Mouse (Mus musculus): ENCODE results near the gene Atp6ap1. TPM values are rescaled to one million over a fixed set of nuclear protein-coding genes. Genes with fewer than 3 reads are reported as not detected.

Atp6ap1 gene
- polyA plus RNA-seq, 1 experiment from 2014 or later, result 91.5 TPM

DNA sequence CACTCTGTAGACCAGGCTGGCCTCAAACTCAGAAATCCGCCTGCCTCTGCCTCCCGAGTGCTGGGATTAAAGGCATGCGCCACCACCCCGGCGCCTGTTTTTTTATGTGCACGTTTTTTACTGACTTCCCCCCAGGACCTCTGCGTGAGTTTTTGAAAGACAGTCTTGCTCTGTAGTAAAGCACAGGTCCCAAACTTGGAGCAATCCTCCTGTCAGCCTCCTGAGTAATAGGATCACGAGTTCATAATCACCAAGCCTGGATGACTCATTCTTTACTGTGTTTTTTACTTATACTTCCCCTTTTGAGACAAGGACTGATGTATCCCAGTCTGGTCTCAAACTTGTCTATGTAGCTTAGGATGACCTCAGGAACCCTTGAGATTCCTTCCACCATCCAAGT, 19.0 kb upstream of the Atp6ap1 start:
- H3K27ac ChIP-seq (replicated peaks), result no peak overlapping the region
- DNase-seq (ENCODE audit: low spot score), result no peak
- WGBS, result 76% methylated on average over 8 of the region's 8 CpGs
- peaks cover 8% of the 10 kb centered on the region for H3K4me1 ChIP-seq
- H3K36me3 ChIP-seq (replicated peaks), result peaks cover 7% of the 10 kb centered on the region
- no peak overlapping the region for H3K4me3 ChIP-seq
- no peaks in the 10 kb centered on the region for H3K9me3 ChIP-seq
- H3K27me3 ChIP-seq (replicated peaks; ENCODE audit: low read depth, poor library complexity, severe bottlenecking), result no peaks in the 10 kb centered on the region; the same call in 1 of the 2 replicates

DNA sequence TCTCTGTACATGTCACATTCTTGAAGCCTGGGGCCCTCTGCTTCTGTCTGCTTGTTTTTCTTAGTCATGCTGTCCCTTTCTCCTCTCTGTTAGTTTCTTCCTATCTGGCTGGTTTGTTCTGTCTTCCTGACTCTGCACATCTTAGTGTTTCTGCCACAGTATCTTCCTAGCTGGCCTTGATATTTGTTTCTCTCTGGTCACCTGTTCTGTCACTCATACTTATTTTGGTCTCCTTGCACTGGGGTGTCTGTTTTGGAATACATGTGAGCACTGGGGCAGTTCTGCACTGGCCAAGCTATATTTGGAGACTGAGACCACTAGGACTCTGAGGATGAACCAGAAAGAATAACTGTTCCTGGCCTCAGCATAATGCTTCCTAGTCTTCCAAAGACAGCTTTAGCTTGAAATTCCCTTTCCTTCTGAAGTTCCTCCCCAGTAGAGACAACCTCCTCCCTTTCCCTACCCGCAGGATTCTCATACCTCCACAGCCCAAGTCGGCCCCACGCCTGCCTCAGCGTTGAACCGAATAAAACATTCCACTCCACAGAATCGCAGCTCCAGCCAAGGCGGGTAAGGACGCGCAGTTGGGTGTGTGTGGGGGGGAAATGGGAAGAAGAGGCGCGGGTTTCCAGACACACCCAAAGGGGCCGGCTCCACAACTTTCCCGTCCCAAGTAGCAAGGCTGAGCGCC, 15.7 kb upstream of the Atp6ap1 start:
- no peaks in the 10 kb centered on the region for H3K36me3 ChIP-seq (replicated peaks)
- no peak for DNase-seq (ENCODE audit: low spot score)
- H3K27ac ChIP-seq (replicated peaks), result peak overlapping the region; percentile 86
- H3K27me3 ChIP-seq (replicated peaks; ENCODE audit: low read depth, poor library complexity, severe bottlenecking), result no peaks in the 10 kb centered on the region; the same call in 1 of the 2 replicates
- WGBS, result 13% methylated on average over 14 of the region's 14 CpGs
- H3K9me3 ChIP-seq, result no peaks in the 10 kb centered on the region
- H3K4me1 ChIP-seq, result peaks cover 16% of the 10 kb centered on the region
- H3K4me3 ChIP-seq, result peak overlapping the region; percentile 73

DNA sequence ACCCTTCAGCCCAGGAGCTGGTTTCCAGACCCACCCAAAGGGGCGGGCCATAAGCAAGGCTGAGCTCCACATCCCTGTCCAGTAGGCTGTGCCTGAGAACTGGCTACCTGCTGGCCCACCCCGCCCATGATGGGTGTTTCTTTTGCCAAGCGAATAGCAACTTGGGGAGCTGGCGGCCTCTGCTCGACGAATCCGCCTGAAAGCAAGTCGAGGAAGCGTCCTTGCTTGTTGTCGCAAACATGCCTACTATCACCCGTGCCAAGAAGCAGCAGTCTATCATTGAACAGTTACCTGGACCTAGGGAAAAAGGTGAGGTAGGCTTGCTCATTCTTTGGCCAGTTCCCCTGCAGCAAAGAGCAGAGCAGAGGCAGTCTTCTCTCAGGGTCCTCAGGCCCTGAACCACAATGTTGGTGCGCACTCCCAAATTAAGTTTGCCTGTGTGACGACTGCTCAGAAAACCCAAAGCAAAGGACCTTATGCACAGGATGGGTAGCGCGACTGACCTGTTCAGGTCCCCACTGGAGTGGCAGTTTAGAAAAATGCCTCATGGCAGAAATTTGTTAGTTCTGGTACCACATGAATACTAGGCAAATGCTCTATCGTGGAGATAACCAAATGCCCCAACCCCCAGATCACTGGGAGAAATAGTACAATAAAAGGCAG, 15.0 kb upstream of the Atp6ap1 start, which contains the start of the genes Taz and Dnase1l1:
Taz (plus strand) TSS at position 181 of the 663 bp plus-strand sequence.
Dnase1l1 (minus strand) TSS at position 606 of the 663 bp plus-strand sequence.
- peak; percentile 73 for DNase-seq (ENCODE audit: low spot score)
- peak within 1 kb of the TSS; percentile 86 for H3K27ac ChIP-seq (replicated peaks)
- WGBS, result 22% methylated on average over 16 of the region's 16 CpGs
- peaks cover 16% of the 10 kb centered on the region for H3K4me1 ChIP-seq
- peak within 1 kb of the TSS; percentile 73 for H3K4me3 ChIP-seq
- H3K27me3 ChIP-seq (replicated peaks; ENCODE audit: low read depth, poor library complexity, severe bottlenecking), result no peaks in the 10 kb centered on the region; the same call in 1 of the 2 replicates
- no peaks in the 10 kb centered on the region for H3K9me3 ChIP-seq
- H3K36me3 ChIP-seq (replicated peaks), result no peaks in the 10 kb centered on the region

DNA sequence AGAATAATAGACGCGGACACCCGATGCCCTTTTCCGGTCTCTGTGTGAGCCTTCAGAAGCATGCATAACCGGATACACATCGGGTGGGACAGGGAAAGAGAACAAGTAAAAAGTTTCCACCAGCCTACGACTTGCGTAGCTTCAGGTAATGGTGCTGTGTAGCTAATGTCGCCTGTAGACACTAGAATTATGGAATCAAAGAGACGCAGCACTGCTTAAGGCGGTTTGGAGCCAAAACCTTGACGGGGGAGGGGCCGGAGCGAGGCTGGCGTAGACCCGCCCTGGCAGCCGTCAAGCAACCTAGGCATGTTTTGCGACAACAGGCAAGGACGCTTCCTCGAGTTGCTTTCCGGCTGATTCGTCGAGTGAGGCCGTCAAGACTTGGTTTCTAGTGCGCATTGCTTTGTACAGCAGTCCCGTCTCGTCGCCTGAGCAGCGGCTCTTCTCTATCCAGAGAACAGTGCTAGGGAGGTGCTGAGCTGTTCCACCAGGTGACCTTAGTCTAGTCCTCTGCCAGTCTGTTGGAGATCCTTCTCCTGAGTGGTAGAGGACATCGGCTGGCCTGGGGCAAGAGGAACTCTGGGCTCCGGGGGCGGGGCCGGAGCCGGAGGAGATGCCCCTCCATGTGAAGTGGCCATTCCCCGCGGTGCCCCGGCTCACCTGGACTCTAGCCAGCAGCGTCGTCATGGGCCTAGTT, 14.4 kb upstream of the Atp6ap1 start:
- no peaks in the 10 kb centered on the region; the same call in 1 of the 2 replicates for H3K27me3 ChIP-seq (replicated peaks; ENCODE audit: low read depth, poor library complexity, severe bottlenecking)

DNA sequence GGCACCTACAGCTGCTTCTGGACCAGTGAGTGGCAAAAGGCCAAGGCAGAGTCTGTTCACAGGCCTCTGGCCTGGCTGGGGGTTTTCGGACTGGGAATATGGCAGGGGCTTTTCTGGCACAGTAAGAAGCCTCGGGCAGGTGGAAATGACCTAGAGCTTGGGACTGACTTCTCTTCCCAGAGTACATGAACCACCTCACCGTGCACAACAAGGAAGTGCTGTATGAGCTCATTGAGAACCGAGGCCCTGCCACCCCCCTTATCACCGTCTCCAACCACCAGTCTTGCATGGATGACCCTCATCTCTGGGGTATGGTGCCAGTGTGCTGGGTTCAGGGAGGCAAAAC, 13.8 kb upstream of the Atp6ap1 start:
- H3K4me3 ChIP-seq, result peak overlapping the region; percentile 73
- DNase-seq (ENCODE audit: low spot score), result no peak
- H3K4me1 ChIP-seq, result peaks cover 16% of the 10 kb centered on the region
- no peaks in the 10 kb centered on the region; the same call in 1 of the 2 replicates for H3K27me3 ChIP-seq (replicated peaks; ENCODE audit: low read depth, poor library complexity, severe bottlenecking)
- 33% methylated on average over 5 of the region's 5 CpGs for WGBS
- peak overlapping the region; percentile 86 for H3K27ac ChIP-seq (replicated peaks)
- no peaks in the 10 kb centered on the region for H3K9me3 ChIP-seq
- H3K36me3 ChIP-seq (replicated peaks), result peaks cover 7% of the 10 kb centered on the region; the same call in 1 of the 2 replicates

More for the DNA sequence above, 14.4 kb upstream of the Atp6ap1 start:
- peak overlapping the region; percentile 73 for H3K4me3 ChIP-seq
- WGBS, result 17% methylated on average over 39 of the region's 39 CpGs
- peak; percentile 86 for DNase-seq (ENCODE audit: low spot score)
- peak overlapping the region; percentile 86 for H3K27ac ChIP-seq (replicated peaks)
- H3K4me1 ChIP-seq, result peaks cover 16% of the 10 kb centered on the region
- H3K9me3 ChIP-seq, result no peaks in the 10 kb centered on the region
- 0 out of 2 replicates have a peak, but pooled peaks cover 3% of the 10 kb centered on the region for H3K36me3 ChIP-seq (replicated peaks)

DNA sequence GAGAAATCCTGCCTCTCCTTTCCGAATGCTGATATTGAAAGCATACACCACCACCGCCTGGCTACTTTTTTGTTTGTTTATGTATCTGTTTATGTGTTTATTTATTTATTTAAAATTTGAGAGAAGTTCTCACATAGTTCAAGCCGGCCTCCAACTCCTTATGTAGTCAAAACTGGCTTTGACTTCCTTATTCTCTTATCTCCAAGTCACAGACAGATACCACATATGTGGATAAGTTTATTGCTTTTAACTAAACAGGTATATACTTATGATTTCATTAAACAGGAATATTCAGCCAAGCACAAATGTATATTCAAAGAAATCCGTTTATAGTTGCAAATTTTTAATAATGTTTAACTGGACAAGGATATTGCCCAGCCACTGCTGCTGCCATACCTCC, 3.5 kb upstream of the Atp6ap1 start:
- peaks cover 6% of the 10 kb centered on the region for H3K4me1 ChIP-seq
- H3K27ac ChIP-seq (replicated peaks), result no peak overlapping the region
- peaks cover 18% of the 10 kb centered on the region for H3K36me3 ChIP-seq (replicated peaks)
- no peak for DNase-seq (ENCODE audit: low spot score)
- no peak overlapping the region for H3K4me3 ChIP-seq
- WGBS, result 79% methylated on average over 4 of the region's 4 CpGs
- H3K9me3 ChIP-seq, result no peaks in the 10 kb centered on the region
- no peaks in the 10 kb centered on the region for H3K27me3 ChIP-seq (replicated peaks; ENCODE audit: low read depth, poor library complexity, severe bottlenecking)

DNA sequence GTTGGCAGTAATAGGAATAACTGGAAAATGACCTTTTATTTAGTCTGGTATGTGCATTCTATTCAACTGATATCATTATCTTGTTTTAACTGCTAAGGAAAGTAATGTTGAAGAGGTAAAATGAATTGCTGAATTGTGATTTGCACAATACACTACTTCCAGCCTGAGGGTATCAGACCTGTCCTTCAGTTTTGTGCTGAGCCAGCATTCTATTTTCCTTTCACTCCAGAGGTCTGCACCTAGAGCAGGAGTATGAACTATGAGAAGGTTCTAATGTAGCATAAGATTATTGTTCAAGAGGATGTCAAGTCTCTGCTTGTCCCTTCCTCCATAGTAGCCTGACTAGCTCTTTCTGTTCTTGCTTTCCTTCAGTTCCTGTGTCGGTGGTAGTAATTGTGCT, 1.5 kb downstream of the Atp6ap1 start:
- no peaks in the 10 kb centered on the region for H3K27me3 ChIP-seq (replicated peaks; ENCODE audit: low read depth, poor library complexity, severe bottlenecking)
- H3K36me3 ChIP-seq (replicated peaks), result peaks cover 42% of the 10 kb centered on the region
- no peak overlapping the region for H3K4me3 ChIP-seq
- peaks cover 6% of the 10 kb centered on the region for H3K4me1 ChIP-seq
- no peak overlapping the region for H3K27ac ChIP-seq (replicated peaks)
- DNase-seq (ENCODE audit: low spot score), result no peak
- no peaks in the 10 kb centered on the region for H3K9me3 ChIP-seq
- 93% methylated on average over 1 of the region's 1 CpGs for WGBS

DNA sequence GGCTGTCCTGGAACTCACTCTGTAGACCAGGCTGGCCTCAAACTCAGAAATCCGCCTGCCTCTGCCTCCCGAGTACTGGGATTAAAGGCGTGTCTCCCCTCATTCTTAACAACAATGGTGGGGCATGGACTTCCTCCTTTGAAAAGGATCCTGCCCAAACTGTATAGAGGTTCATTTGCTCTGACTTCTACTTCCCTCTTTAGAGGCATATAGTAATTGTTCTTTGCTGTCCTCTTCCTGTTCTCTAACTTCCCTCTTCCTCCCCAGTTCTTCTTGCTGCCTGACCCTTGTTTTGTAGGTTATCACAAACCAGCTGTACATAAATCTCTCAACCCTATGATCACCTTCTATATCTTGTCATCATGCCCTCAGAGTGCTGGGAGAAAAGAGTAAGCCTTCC, 2.8 kb downstream of the Atp6ap1 start:
- no peak overlapping the region for H3K27ac ChIP-seq (replicated peaks)
- no peaks in the 10 kb centered on the region for H3K9me3 ChIP-seq
- H3K27me3 ChIP-seq (replicated peaks; ENCODE audit: low read depth, poor library complexity, severe bottlenecking), result no peaks in the 10 kb centered on the region
- H3K4me1 ChIP-seq, result peaks cover 6% of the 10 kb centered on the region
- no peak for DNase-seq (ENCODE audit: low spot score)
- H3K36me3 ChIP-seq (replicated peaks), result peaks cover 50% of the 10 kb centered on the region
- H3K4me3 ChIP-seq, result no peak overlapping the region
- WGBS, result 91% methylated on average over 3 of the region's 3 CpGs

DNA sequence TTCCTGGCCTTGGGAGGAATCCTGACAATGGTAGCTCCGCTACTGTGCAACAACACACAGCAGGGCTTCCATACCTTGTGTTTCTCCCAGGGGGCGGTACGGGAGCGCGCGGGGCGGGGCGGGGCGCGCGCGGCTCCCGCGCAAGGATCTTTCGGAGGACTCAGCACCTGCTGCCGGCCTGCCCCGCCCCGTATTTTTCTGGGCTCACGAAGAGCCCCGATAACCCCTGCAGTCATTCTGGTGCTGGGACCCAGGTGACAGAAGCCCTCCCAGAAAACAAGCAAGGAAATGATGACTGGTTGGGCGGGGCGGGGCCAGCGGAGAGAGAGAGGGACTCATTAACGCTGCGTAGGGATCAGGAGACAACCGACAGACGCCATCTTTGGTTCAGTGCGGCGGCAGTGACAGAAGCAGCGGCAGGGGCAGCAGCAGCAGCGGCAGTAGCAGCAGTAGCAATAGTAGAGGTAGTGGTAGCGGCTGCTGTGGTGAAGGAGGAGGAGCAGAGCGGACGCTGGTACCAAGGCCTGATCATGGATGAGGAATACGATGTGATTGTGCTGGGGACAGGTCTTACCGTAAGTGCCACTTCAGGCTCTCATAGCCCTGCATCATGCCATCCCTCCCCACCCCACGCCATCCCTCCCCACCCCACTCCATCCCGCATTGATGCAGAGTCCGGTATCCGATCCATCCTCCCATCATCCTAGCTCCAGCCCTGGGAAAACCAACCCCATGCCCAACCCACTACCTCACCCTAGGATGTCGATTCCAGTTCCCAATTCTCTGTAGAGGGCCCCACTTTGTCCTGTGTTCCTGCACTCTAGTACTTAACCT, 8.2 kb downstream of the Atp6ap1 start, which contains the start of gene Gdi1:
Gdi1 (plus strand) TSS at position 132 of the 834 bp plus-strand sequence.
- Histone ChIP-seq H3K9me3 (no peaks in the 10 kb centered on the region), H3K4me1 (peaks cover 11% of the 10 kb centered on the region), H3K27ac (replicated peaks) (peak within 1 kb of the TSS; percentile 91), H3K27me3 (replicated peaks; ENCODE audit: low read depth, poor library complexity, severe bottlenecking) (no peaks in the 10 kb centered on the region), H3K4me3 (peak within 1 kb of the TSS; percentile 68), H3K36me3 (replicated peaks) (peaks cover 79% of the 10 kb centered on the region)
- WGBS, result 19% methylated on average over 41 of the region's 41 CpGs
- DNase-seq (ENCODE audit: low spot score), result peak; percentile 85

DNA sequence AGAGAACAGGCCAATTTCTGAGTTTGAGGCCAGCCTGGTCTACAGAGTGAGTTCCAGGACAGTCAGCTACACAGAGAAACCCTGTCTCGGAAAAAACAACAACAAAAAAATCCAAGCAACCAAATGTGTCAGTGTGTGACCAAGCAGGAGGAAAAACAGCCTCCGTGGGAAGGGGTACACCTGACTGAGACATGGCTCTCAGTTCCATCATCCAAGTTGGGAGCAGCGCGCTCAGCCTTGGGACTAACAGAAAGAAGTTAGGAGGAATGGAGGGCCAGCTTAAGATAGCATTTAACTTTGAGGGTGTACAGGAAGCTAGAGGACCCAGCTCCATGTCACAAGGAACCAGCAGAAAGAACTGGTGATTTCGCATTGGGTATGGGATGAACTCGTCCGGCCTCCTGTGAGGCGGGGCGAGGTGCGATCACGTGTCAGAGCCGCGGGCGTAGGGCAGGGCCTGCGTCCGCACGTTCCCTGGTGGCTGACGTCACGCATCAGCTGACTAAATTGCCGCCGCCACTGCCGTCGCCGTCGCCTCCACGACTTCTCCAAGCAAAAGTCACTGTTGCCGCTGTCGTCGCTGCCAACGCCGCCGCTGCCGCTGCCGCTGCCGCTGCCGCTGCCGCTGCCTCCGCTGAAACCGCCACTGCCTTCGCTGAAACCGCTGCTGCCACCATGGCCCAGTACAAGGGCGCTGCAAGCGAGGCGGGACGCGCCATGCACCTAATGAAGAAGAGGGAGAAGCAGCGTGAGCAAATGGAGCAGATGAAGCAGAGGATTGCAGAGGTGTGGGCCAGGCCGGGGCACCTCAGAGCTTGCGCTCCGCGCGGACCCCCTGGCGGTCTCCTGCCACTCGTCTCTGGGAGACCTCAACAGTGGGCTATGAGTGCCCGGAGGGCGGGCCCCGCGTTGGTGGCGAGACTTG, 15.9 kb downstream of the Atp6ap1 start, which contains the start of gene Fam50a:
Fam50a (plus strand) TSS at position 494 of the 925 bp plus-strand sequence.
- Histone ChIP-seq H3K27ac (replicated peaks) (peak within 1 kb of the TSS; percentile 89), H3K27me3 (replicated peaks; ENCODE audit: low read depth, poor library complexity, severe bottlenecking) (no peaks in the 10 kb centered on the region), H3K9me3 (no peaks in the 10 kb centered on the region), H3K36me3 (replicated peaks) (peaks cover 53% of the 10 kb centered on the region), H3K4me1 (peaks cover 8% of the 10 kb centered on the region; the same call in 1 of the 2 replicates), H3K4me3 (peak within 1 kb of the TSS; percentile 73)
- WGBS, result 22% methylated on average over 59 of the region's 59 CpGs
- DNase-seq (ENCODE audit: low spot score), result peak; percentile 89

DNA sequence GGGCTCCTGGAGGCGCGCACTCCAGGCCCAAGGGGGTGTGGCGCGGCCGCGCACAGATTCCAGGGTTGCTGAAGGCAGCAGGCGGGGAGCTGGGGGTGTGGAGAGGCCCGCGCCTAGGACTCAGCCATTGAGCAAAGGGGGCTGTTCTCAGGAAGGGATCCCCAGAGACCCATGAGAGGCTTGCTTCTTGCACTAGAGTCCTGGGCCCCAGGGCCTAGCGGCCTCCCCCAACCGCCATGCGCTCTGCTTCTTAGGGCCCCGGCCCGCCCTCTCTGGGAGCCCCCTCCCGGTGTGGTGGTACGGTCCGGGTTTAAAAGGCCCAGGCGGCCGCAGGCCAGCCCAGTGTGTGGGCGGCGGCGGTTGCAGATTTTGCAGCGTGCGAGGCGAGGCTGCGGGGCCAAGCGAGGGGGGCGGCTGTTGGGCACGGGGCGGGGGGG, 31.8 kb downstream of the Atp6ap1 start, which contains the start of gene Plxna3:
Plxna3 (plus strand) TSS at position 342 of the 437 bp plus-strand sequence.
- H3K36me3 ChIP-seq (replicated peaks), result peaks cover 18% of the 10 kb centered on the region
- 13% methylated on average over 30 of the region's 30 CpGs for WGBS
- no peaks in the 10 kb centered on the region for H3K9me3 ChIP-seq
- H3K27ac ChIP-seq (replicated peaks), result peak within 1 kb of the TSS; percentile 93
- peaks cover 29% of the 10 kb centered on the region for H3K4me1 ChIP-seq
- H3K4me3 ChIP-seq, result peak within 1 kb of the TSS; percentile 67
- H3K27me3 ChIP-seq (replicated peaks; ENCODE audit: low read depth, poor library complexity, severe bottlenecking), result no peaks in the 10 kb centered on the region
- peak; percentile 81 for DNase-seq (ENCODE audit: low spot score)
